Mouse (Mus musculus): ENCODE data around the gene Carf. TPM values are rescaled to one million over a fixed set of nuclear protein-coding genes. Genes with fewer than 3 reads are reported as not detected.
"Not testable (repeated sequence)": the region's sequence is repeated elsewhere in the genome, so short reads cannot be mapped to it uniquely, and the experiment has no call there.

Gene Carf
- total RNA-seq, 2 experiments from 2014 or later: 3.4 to 4.9 TPM

- DNase-seq; intact Hi-C loops (cut with DNase I): not testable (repeated sequence)
These were observed 79.8 kb downstream of the Carf start for GRCm38 (mm10) chr1:60177814-60178213.

GRCm38 (mm10) chr1:60179376-60179775, 81.3 kb downstream of the Carf start:
- no peak for DNase-seq
- intact Hi-C loops (cut with DNase I): no loop called here

- DNase-seq: peak; percentile 98 to 100
- intact Hi-C loops (cut with DNase I): no loop called here
These were observed 82.1 kb downstream of the Carf start, which contains the start of gene Nbeal1 for GRCm38 (mm10) chr1:60179932-60180783. TSS of gene Nbeal1 (plus strand) at chr1:60180599.

GRCm38 (mm10) chr1:60180784-60181221, 82.8 kb downstream of the Carf start:
- DNase-seq: peak in 1 of 2 experiments; percentile 15
- intact Hi-C loops (cut with DNase I): no loop called here

- no peak for DNase-seq
- intact Hi-C loops (cut with DNase I): no loop called here
These were observed 90.4 kb downstream of the Carf start for GRCm38 (mm10) chr1:60188454-60188853.

- intact Hi-C loops (cut with DNase I): no loop called here
- no peak for DNase-seq
These were observed 98.8 kb downstream of the Carf start for GRCm38 (mm10) chr1:60196813-60197212.

GRCm38 (mm10) chr1:60199006-60199405, 101.0 kb downstream of the Carf start:
- intact Hi-C loops (cut with DNase I): no loop called here
- DNase-seq: no peak

Other genes starting within 250 kb of the Carf start
- gene Fam117b, start 185.2 kb upstream of the Carf start, total RNA-seq (2021): 1 to 10 TPM; 4.2 to 5.5 TPM
- gene Ica1l, start 55.1 kb upstream of the Carf start, total RNA-seq (2021): under 1 TPM; 0.39 to 0.48 TPM
- gene Wdr12, start 398 bp downstream of the Carf start, total RNA-seq (2021): 10 to 100 TPM; 11.0 to 14.9 TPM
- 10 to 100 TPM; 18.8 to 24.9 TPM for gene Nbeal1, start 82.4 kb downstream of the Carf start, total RNA-seq (2021)
- 1 to 10 TPM; 4.4 to 5.2 TPM for gene Cyp20a1, start 245.1 kb downstream of the Carf start, total RNA-seq (2021)